Mouse (Mus musculus) lung, embryonic 14.5 days (tissue): ENCODE measurements around the gene Cdk5rap3. TPM values are rescaled to one million over a fixed set of nuclear protein-coding genes. Genes with fewer than 3 reads are reported as not detected.
A peak's percentile ranks its signal among the peaks of the same experiment; 100 is the strongest.

ENCODE experiments used
- ATAC-seq: fragments of 200-750 bp; cut with Nextera tagmentation; 2 replicates; pipeline ENCODE4 v1.8.0; 2017; ENCODE audit warnings: mild to moderate bottlenecking, moderate TSS enrichment, moderate library complexity; ENCODE audit not compliant: insufficient read depth
- DNase-seq: peaks from one replicate; pipeline ENCODE4 v3.0.0-alpha.2; 2015
- H3K27ac ChIP-seq: fragments of 300-500 bp; sonication (generic); 2 replicates; pipeline ENCODE4 v1.5.1; 2014; ENCODE audit warnings: low read depth, mild to moderate bottlenecking, moderate library complexity
- H3K27me3 ChIP-seq: fragments of 300-500 bp; sonication (generic); 2 replicates; pipeline ENCODE4 v1.6.1; 2014; ENCODE audit warnings: low read length, control low read depth; ENCODE audit not compliant: insufficient read depth
- H3K36me3 ChIP-seq: fragments of 300-500 bp; sonication (generic); 2 replicates; pipeline ENCODE4 v1.6.1; 2014; ENCODE audit warnings: control low read depth; ENCODE audit not compliant: insufficient read depth
- H3K4me1 ChIP-seq: fragments of 300-500 bp; sonication (generic); 2 replicates; pipeline ENCODE4 v1.6.1; 2014; ENCODE audit warnings: antibody characterized with exemption, control low read depth; ENCODE audit not compliant: insufficient read depth
- H3K4me2 ChIP-seq: fragments of 300-500 bp; sonication (generic); 2 replicates; pipeline ENCODE4 v1.6.1; 2014; ENCODE audit warnings: mild to moderate bottlenecking
- H3K4me3 ChIP-seq: fragments of 300-500 bp; sonication (generic); 2 replicates; pipeline ENCODE4 v1.5.1; 2014; ENCODE audit warnings: low read depth, low read length
- H3K9ac ChIP-seq: fragments of 300-500 bp; sonication (generic); 2 replicates; pipeline ENCODE4 v1.6.1; 2014
- H3K9me3 ChIP-seq: fragments of 300-500 bp; sonication (generic); 2 replicates; pipeline ENCODE4 v1.6.1; 2016; ENCODE audit warnings: low read depth, low read length, control low read depth
- CTCF ChIP-seq: IDR thresholded peaks from 2 replicates; pipeline ENCODE4 v1.5.1; 2016; ENCODE audit warnings: antibody characterized with exemption, low read depth
- WGBS: fragments of 180-500 bp; shearing (Covaris S2); extraction: QIAGEN DNeasy Blood & Tissue Kit; methylation state at CpG from one replicate; pipeline ENCODE4 v1.1.7; 2014; 5-methylcytosine and 5-hydroxymethylcytosine counted together
- polyA plus RNA-seq: library from polyadenylated mRNA; unstranded; fragments of >200 nt; fragmentation: Nextera tagmentation; extraction: Ambion mirVana; gene quantifications from 2 replicates; pipeline ENCODE4 v1.2.1, GENCODE M21; 2014

Cdk5rap3 gene
- polyA plus RNA-seq, 1 experiment from 2014 or later = 61.8 TPM

- 0 out of 2 replicates have a peak, but pooled peaks cover 3% of the 10 kb centered on the region for H3K27me3 ChIP-seq
- no peaks in the 10 kb centered on the region for H3K9me3 ChIP-seq
- WGBS = 86% methylated on average over 12 of the region's 12 CpGs
- DNase-seq (no peak), ATAC-seq (no peak)
- no peak overlapping the region for H3K9ac ChIP-seq
- no peak overlapping the region for H3K4me3 ChIP-seq
- H3K36me3 ChIP-seq = peaks cover 41% of the 10 kb centered on the region
- no peak overlapping the region for H3K27ac ChIP-seq
- no peak overlapping the region for H3K4me2 ChIP-seq
- TF ChIP-seq CTCF = no peak
- H3K4me1 ChIP-seq = peaks cover 3% of the 10 kb centered on the region; the same call in 1 of the 2 replicates
Observed at GRCm38 (mm10) chr11:96908594-96908993, 7.7 kb downstream of the Cdk5rap3 start.

- no peak overlapping the region for H3K4me2 ChIP-seq
- no peak for TF ChIP-seq CTCF
- peak; percentile 47 for DNase-seq
- H3K4me1 ChIP-seq = peaks cover 11% of the 10 kb centered on the region
- H3K9me3 ChIP-seq = no peaks in the 10 kb centered on the region
- H3K27me3 ChIP-seq = 0 out of 2 replicates have a peak, but pooled peaks cover 3% of the 10 kb centered on the region
- no peak overlapping the region for H3K4me3 ChIP-seq
- 0 out of 2 replicates have a peak, but pooled peaks have one; percentile 21 for ATAC-seq
- WGBS = 19% methylated on average over 15 of the region's 15 CpGs
- H3K9ac ChIP-seq = peak overlapping the region; percentile 16; the same call in 1 of the 2 replicates
- peak overlapping the region; percentile 54; the same call in 1 of the 2 replicates for H3K27ac ChIP-seq
- peaks cover 37% of the 10 kb centered on the region for H3K36me3 ChIP-seq
Observed at GRCm38 (mm10) chr11:96906431-96907161, 9.7 kb downstream of the Cdk5rap3 start.

GRCm38 (mm10) chr11:96902639-96903635, 13.4 kb downstream of the Cdk5rap3 start:
- WGBS = 18% methylated on average over 16 of the region's 16 CpGs
- no peak overlapping the region for H3K4me2 ChIP-seq
- no peaks in the 10 kb centered on the region for H3K9me3 ChIP-seq
- no peak for TF ChIP-seq CTCF
- peak; percentile 55 for DNase-seq
- H3K4me1 ChIP-seq = peaks cover 11% of the 10 kb centered on the region
- ATAC-seq = peak; percentile 39; the same call in 1 of the 2 replicates
- H3K4me3 ChIP-seq = no peak overlapping the region
- no peaks in the 10 kb centered on the region for H3K27me3 ChIP-seq
- peaks cover 7% of the 10 kb centered on the region for H3K36me3 ChIP-seq
- no peak overlapping the region for H3K9ac ChIP-seq
- H3K27ac ChIP-seq = peak overlapping the region; percentile 50

GRCm38 (mm10) chr11:96901332-96901731, 15.0 kb downstream of the Cdk5rap3 start:
- ATAC-seq (no peak), DNase-seq (no peak)
- H3K9ac ChIP-seq = no peak overlapping the region
- WGBS = 48% methylated on average over 9 of the region's 9 CpGs
- no peaks in the 10 kb centered on the region for H3K9me3 ChIP-seq
- H3K27ac ChIP-seq = no peak overlapping the region
- no peak for TF ChIP-seq CTCF
- no peaks in the 10 kb centered on the region for H3K36me3 ChIP-seq
- peaks cover 8% of the 10 kb centered on the region for H3K4me1 ChIP-seq
- no peak overlapping the region for H3K4me2 ChIP-seq
- no peaks in the 10 kb centered on the region for H3K27me3 ChIP-seq
- H3K4me3 ChIP-seq = no peak overlapping the region

- no peak overlapping the region for H3K9ac ChIP-seq
- H3K27me3 ChIP-seq = no peaks in the 10 kb centered on the region
- H3K27ac ChIP-seq = no peak overlapping the region
- H3K9me3 ChIP-seq = no peaks in the 10 kb centered on the region
- ATAC-seq = no peak
- no peak overlapping the region for H3K4me2 ChIP-seq
- no peak for DNase-seq
- TF ChIP-seq CTCF = no peak
- no peaks in the 10 kb centered on the region for H3K36me3 ChIP-seq
- WGBS = 43% methylated on average over 13 of the region's 13 CpGs
- H3K4me1 ChIP-seq = peaks cover 8% of the 10 kb centered on the region
- no peak overlapping the region for H3K4me3 ChIP-seq
Observed at GRCm38 (mm10) chr11:96899449-96900306, 16.6 kb downstream of the Cdk5rap3 start.

DNA sequence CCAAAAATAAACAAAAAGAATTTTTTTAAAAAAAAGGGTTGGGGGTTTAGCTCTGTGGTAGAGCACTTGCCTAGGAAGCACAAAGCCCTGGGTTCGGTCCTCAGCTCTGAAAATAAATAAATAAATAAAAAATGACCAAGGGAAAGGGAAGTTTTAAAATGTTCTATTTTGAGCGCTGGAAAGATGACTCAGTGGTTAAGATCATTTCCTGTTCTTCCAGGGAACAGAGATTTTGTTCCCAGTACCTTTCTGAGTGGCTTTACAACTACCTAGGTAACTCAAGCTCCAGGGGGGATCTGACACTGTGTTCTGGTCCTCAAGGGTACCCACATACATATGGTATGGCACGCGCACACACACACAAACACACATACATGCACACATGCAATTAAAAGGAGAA, 20.4 kb downstream of the Cdk5rap3 start:
- Histone ChIP-seq H3K4me2 (no peak overlapping the region), H3K27ac (no peak overlapping the region), H3K4me3 (no peak overlapping the region), H3K36me3 (no peaks in the 10 kb centered on the region), H3K9me3 (no peaks in the 10 kb centered on the region), H3K27me3 (no peaks in the 10 kb centered on the region), H3K9ac (no peak overlapping the region), H3K4me1 (no peaks in the 10 kb centered on the region)
- DNase-seq (peak; percentile 38), ATAC-seq (no peak)
- TF ChIP-seq CTCF = no peak
- WGBS = 80% methylated on average over 4 of the region's 4 CpGs
